Mouse (Mus musculus): Measurements from ENCODE around the gene Klk1b11. TPM values are rescaled to one million over a fixed set of nuclear protein-coding genes. Genes with fewer than 3 reads are reported as not detected.

Gene Klk1b11
- total and polyA plus RNA-seq, 3 experiments, result not detected

GRCm38 (mm10) chr7:44015071-44015470 is 19.4 kb downstream of the Klk1b11 start:
- dilution Hi-C loops (cut with MboI; ENCODE audit: extremely low pct_ligation_motif_present, extremely low pct_unique_long_range_greater_than_20kb, low sequenced_read_pairs), result no loop called here
- H3K27me3 ChIP-seq (replicated peaks), result peaks cover 6% of the 10 kb centered on the region
- DNase-seq (ENCODE audit: extremely low read depth), result no peak
- no peak overlapping the region for H3K4me3 ChIP-seq (replicated peaks in 1 of 3; ENCODE audit: low read depth in 2 of 3, low read length in 2 of 3, poor library complexity in 1 of 3)
- no peaks in the 10 kb centered on the region for H3K79me2 ChIP-seq (replicated peaks; ENCODE audit: control insufficient read depth, extremely low read depth, insufficient read depth, poor library complexity, severe bottlenecking)
- H3K9ac ChIP-seq (ENCODE audit: insufficient read depth, low read depth), result no peak overlapping the region
- no peak for TF ChIP-seq MAZ (IDR thresholded peaks at IDR 0.05; ENCODE audit: low read depth, low read length)
- TF ChIP-seq JUND (conservative IDR thresholded peaks at IDR 0.05; ENCODE audit: low read depth, low read length), result no peak
- no peak for TF ChIP-seq EP300 (IDR thresholded peaks at IDR 0.05; ENCODE audit: low read length)
- TF ChIP-seq MAX (IDR thresholded peaks at IDR 0.05; ENCODE audit: low read length), result no peak
- no peak for TF ChIP-seq ZC3H11A (IDR thresholded peaks at IDR 0.05; ENCODE audit: low read depth, low read length)
- TF ChIP-seq UBTF (IDR thresholded peaks at IDR 0.05; ENCODE audit: low read depth, low read length), result no peak
- TF ChIP-seq BHLHE40 (IDR thresholded peaks at IDR 0.05; ENCODE audit: low read depth, low read length), result no peak
- no peak for TF ChIP-seq CTCF (conservative IDR thresholded peaks at IDR 0.05 in 1 of 2, IDR thresholded peaks at IDR 0.05 in 1 of 2; ENCODE audit: low read depth in 2 of 2, low read length in 2 of 2)
- no peak for TF ChIP-seq PAX5 (IDR thresholded peaks at IDR 0.05; ENCODE audit: low read length)
- TF ChIP-seq ZKSCAN1 (IDR thresholded peaks at IDR 0.05; ENCODE audit: borderline replicate concordance, low read depth, low read length), result no peak
- TF ChIP-seq ZNF384 (IDR thresholded peaks at IDR 0.05; ENCODE audit: low read depth, low read length), result no peak
- no peak for TF ChIP-seq SIN3A (IDR thresholded peaks at IDR 0.05; ENCODE audit: low read length)
- TF ChIP-seq TBP (conservative IDR thresholded peaks at IDR 0.05; ENCODE audit: low read depth, low read length), result no peak
- no peak for TF ChIP-seq E2F4 (IDR thresholded peaks at IDR 0.05; ENCODE audit: insufficient replicate concordance, low read depth, low read length)
- no peaks in the 10 kb centered on the region for H3K36me3 ChIP-seq (replicated peaks in 1 of 2; ENCODE audit: control insufficient read depth in 1 of 2, insufficient read depth in 1 of 2, low read length in 1 of 2)
- H3K27ac ChIP-seq (ENCODE audit: insufficient read depth, low read depth), result no peak overlapping the region
- no peak overlapping the region for H3K4me2 ChIP-seq (ENCODE audit: insufficient read depth, low read depth, poor library complexity, severe bottlenecking)
- H3K9me3 ChIP-seq (replicated peaks; ENCODE audit: low read length), result no peaks in the 10 kb centered on the region
- H3K4me1 ChIP-seq (ENCODE audit: control insufficient read depth in 1 of 2, insufficient read depth in 2 of 2), result peaks cover 0 to 10% of the 10 kb centered on the region in 2 experiments; a peak in 2 of 4 replicates
- in situ Hi-C loops (cut with MboI; ENCODE audit: low pct_ligation_motif_present, low pct_unique_long_range_greater_than_20kb, low sequenced_read_pairs), result no loop called here

Other genes starting within 250 kb of the Klk1b11 start
Only the 20 nearest of the 24 such genes appear.
- not detected in 2 replicates for gene Klk10, start 214.8 kb upstream of the Klk1b11 start, total RNA-seq (2012; rRNA removed)
- not detected in 2 replicates for gene Klk10, start 214.8 kb upstream of the Klk1b11 start, total RNA-seq (2014; rRNA removed)
- not detected in 2 replicates for gene Klk10, start 214.8 kb upstream of the Klk1b11 start, polyA plus RNA-seq (2012; ENCODE audit: insufficient read length, low read depth)
- gene Klk9, start 204.0 kb upstream of the Klk1b11 start, total RNA-seq (2012; rRNA removed), result 0.08 TPM in 1 of 2 replicates, not detected in the other
- not detected in 2 replicates for gene Klk9, start 204.0 kb upstream of the Klk1b11 start, total RNA-seq (2014; rRNA removed)
- not detected in 2 replicates for gene Klk9, start 204.0 kb upstream of the Klk1b11 start, polyA plus RNA-seq (2012; ENCODE audit: insufficient read length, low read depth)
- 43.5 and 51.2 TPM in 2 replicates for gene Klk8, start 198.3 kb upstream of the Klk1b11 start, total RNA-seq (2012; rRNA removed)
- gene Klk8, start 198.3 kb upstream of the Klk1b11 start, total RNA-seq (2014; rRNA removed), result 2.3 and 5.5 TPM in 2 replicates
- gene Klk8, start 198.3 kb upstream of the Klk1b11 start, polyA plus RNA-seq (2012; ENCODE audit: insufficient read length, low read depth), result 5.0 and 5.3 TPM in 2 replicates
- not detected in 2 replicates for gene Klk7, start 184.6 kb upstream of the Klk1b11 start, total RNA-seq (2012; rRNA removed)
- not detected in 2 replicates for gene Klk7, start 184.6 kb upstream of the Klk1b11 start, total RNA-seq (2014; rRNA removed)
- not detected in 2 replicates for gene Klk7, start 184.6 kb upstream of the Klk1b11 start, polyA plus RNA-seq (2012; ENCODE audit: insufficient read length, low read depth)
- not detected in 2 replicates for gene Klk6, start 171.4 kb upstream of the Klk1b11 start, total RNA-seq (2012; rRNA removed)
- gene Klk6, start 171.4 kb upstream of the Klk1b11 start, total RNA-seq (2014; rRNA removed), result not detected in 2 replicates
- gene Klk6, start 171.4 kb upstream of the Klk1b11 start, polyA plus RNA-seq (2012; ENCODE audit: insufficient read length, low read depth), result not detected in 2 replicates
- gene Klk5, start 153.9 kb upstream of the Klk1b11 start, total RNA-seq (2012; rRNA removed), result not detected in 2 replicates
- not detected in 2 replicates for gene Klk5, start 153.9 kb upstream of the Klk1b11 start, total RNA-seq (2014; rRNA removed)
- not detected in 2 replicates for gene Klk5, start 153.9 kb upstream of the Klk1b11 start, polyA plus RNA-seq (2012; ENCODE audit: insufficient read length, low read depth)
- gene Klk4, start 114.7 kb upstream of the Klk1b11 start, total RNA-seq (2012; rRNA removed), result not detected in 2 replicates
- not detected in 2 replicates for gene Klk4, start 114.7 kb upstream of the Klk1b11 start, total RNA-seq (2014; rRNA removed)
- gene Klk4, start 114.7 kb upstream of the Klk1b11 start, polyA plus RNA-seq (2012; ENCODE audit: insufficient read length, low read depth), result 0.26 TPM in 1 of 2 replicates, not detected in the other
- not detected in 2 replicates for gene Klk15, start 62.1 kb upstream of the Klk1b11 start, total RNA-seq (2012; rRNA removed)
- gene Klk15, start 62.1 kb upstream of the Klk1b11 start, total RNA-seq (2014; rRNA removed), result not detected in 2 replicates
- gene Klk15, start 62.1 kb upstream of the Klk1b11 start, polyA plus RNA-seq (2012; ENCODE audit: insufficient read length, low read depth), result not detected in 2 replicates
- not detected in 2 replicates for gene Klk1b8, start 45.2 kb upstream of the Klk1b11 start, total RNA-seq (2012; rRNA removed)
- not detected in 2 replicates for gene Klk1b8, start 45.2 kb upstream of the Klk1b11 start, total RNA-seq (2014; rRNA removed)
- not detected in 2 replicates for gene Klk1b8, start 45.2 kb upstream of the Klk1b11 start, polyA plus RNA-seq (2012; ENCODE audit: insufficient read length, low read depth)
- not detected in 2 replicates for gene Klk1b1, start 29.1 kb upstream of the Klk1b11 start, total RNA-seq (2012; rRNA removed)
- not detected in 2 replicates for gene Klk1b1, start 29.1 kb upstream of the Klk1b11 start, total RNA-seq (2014; rRNA removed)
- gene Klk1b1, start 29.1 kb upstream of the Klk1b11 start, polyA plus RNA-seq (2012; ENCODE audit: insufficient read length, low read depth), result not detected in 2 replicates
- not detected in 2 replicates for gene Klk1b9, start 19.8 kb upstream of the Klk1b11 start, total RNA-seq (2012; rRNA removed)
- not detected in 2 replicates for gene Klk1b9, start 19.8 kb upstream of the Klk1b11 start, total RNA-seq (2014; rRNA removed)
- not detected in 2 replicates for gene Klk1b9, start 19.8 kb upstream of the Klk1b11 start, polyA plus RNA-seq (2012; ENCODE audit: insufficient read length, low read depth)
- gene Klk1b26, start 16.3 kb downstream of the Klk1b11 start, total RNA-seq (2012; rRNA removed), result not detected in 2 replicates
- gene Klk1b26, start 16.3 kb downstream of the Klk1b11 start, total RNA-seq (2014; rRNA removed), result not detected in 2 replicates
- not detected in 2 replicates for gene Klk1b26, start 16.3 kb downstream of the Klk1b11 start, polyA plus RNA-seq (2012; ENCODE audit: insufficient read length, low read depth)
- 0.29 TPM in 1 of 2 replicates, not detected in the other for gene Klk1b27, start 56.4 kb downstream of the Klk1b11 start, total RNA-seq (2012; rRNA removed)
- 0.69 and 0.75 TPM in 2 replicates for gene Klk1b27, start 56.4 kb downstream of the Klk1b11 start, total RNA-seq (2014; rRNA removed)
- not detected in 2 replicates for gene Klk1b27, start 56.4 kb downstream of the Klk1b11 start, polyA plus RNA-seq (2012; ENCODE audit: insufficient read length, low read depth)
- gene Klk1b21, start 106.5 kb downstream of the Klk1b11 start, total RNA-seq (2012; rRNA removed), result not detected in 2 replicates
- not detected in 2 replicates for gene Klk1b21, start 106.5 kb downstream of the Klk1b11 start, total RNA-seq (2014; rRNA removed)
- not detected in 2 replicates for gene Klk1b21, start 106.5 kb downstream of the Klk1b11 start, polyA plus RNA-seq (2012; ENCODE audit: insufficient read length, low read depth)
- gene Klk1b22, start 116.8 kb downstream of the Klk1b11 start, total RNA-seq (2012; rRNA removed), result not detected in 2 replicates
- not detected in 2 replicates for gene Klk1b22, start 116.8 kb downstream of the Klk1b11 start, total RNA-seq (2014; rRNA removed)
- not detected in 2 replicates for gene Klk1b22, start 116.8 kb downstream of the Klk1b11 start, polyA plus RNA-seq (2012; ENCODE audit: insufficient read length, low read depth)
- gene Klk1b16, start 140.9 kb downstream of the Klk1b11 start, total RNA-seq (2012; rRNA removed), result not detected in 2 replicates
- gene Klk1b16, start 140.9 kb downstream of the Klk1b11 start, total RNA-seq (2014; rRNA removed), result not detected in 2 replicates
- not detected in 2 replicates for gene Klk1b16, start 140.9 kb downstream of the Klk1b11 start, polyA plus RNA-seq (2012; ENCODE audit: insufficient read length, low read depth)
- gene Klk1b24, start 192.4 kb downstream of the Klk1b11 start, total RNA-seq (2012; rRNA removed), result not detected in 2 replicates
- gene Klk1b24, start 192.4 kb downstream of the Klk1b11 start, total RNA-seq (2014; rRNA removed), result not detected in 2 replicates
- gene Klk1b24, start 192.4 kb downstream of the Klk1b11 start, polyA plus RNA-seq (2012; ENCODE audit: insufficient read length, low read depth), result not detected in 2 replicates
- not detected in 2 replicates for gene Klk1b3, start 202.3 kb downstream of the Klk1b11 start, total RNA-seq (2012; rRNA removed)
- not detected in 2 replicates for gene Klk1b3, start 202.3 kb downstream of the Klk1b11 start, total RNA-seq (2014; rRNA removed)
- not detected in 2 replicates for gene Klk1b3, start 202.3 kb downstream of the Klk1b11 start, polyA plus RNA-seq (2012; ENCODE audit: insufficient read length, low read depth)
- not detected in 2 replicates for gene Klk1b4, start 211.6 kb downstream of the Klk1b11 start, total RNA-seq (2012; rRNA removed)
- gene Klk1b4, start 211.6 kb downstream of the Klk1b11 start, total RNA-seq (2014; rRNA removed), result not detected in 2 replicates
- gene Klk1b4, start 211.6 kb downstream of the Klk1b11 start, polyA plus RNA-seq (2012; ENCODE audit: insufficient read length, low read depth), result not detected in 2 replicates
- gene Klk1b5, start 220.1 kb downstream of the Klk1b11 start, total RNA-seq (2012; rRNA removed), result not detected in 2 replicates
- gene Klk1b5, start 220.1 kb downstream of the Klk1b11 start, total RNA-seq (2014; rRNA removed), result not detected in 2 replicates
- not detected in 2 replicates for gene Klk1b5, start 220.1 kb downstream of the Klk1b11 start, polyA plus RNA-seq (2012; ENCODE audit: insufficient read length, low read depth)